Mouse (Mus musculus): Measurements from ENCODE around the gene Fstl4. TPM values are rescaled to one million over a fixed set of nuclear protein-coding genes. Genes with fewer than 3 reads are reported as not detected.

Fstl4 gene
- total and polyA plus RNA-seq, 2 experiments from 2014 or later, result 10.9 to 11.3 TPM

- Histone ChIP-seq H3K4me1 (ENCODE audit: insufficient read depth, low read length) (peaks cover 21% of the 10 kb centered on the region), H3K4me3 (ENCODE audit: low read length) (no peak overlapping the region), H3K9ac (replicated peaks; ENCODE audit: low read length) (no peak overlapping the region), H3K4me2 (ENCODE audit: low read depth, low read length) (no peak overlapping the region), H3K9me3 (ENCODE audit: low read length) (no peaks in the 10 kb centered on the region), H3K27ac (no peak overlapping the region), H3K36me3 (ENCODE audit: insufficient read depth, low read length) (no peaks in the 10 kb centered on the region), H3K27me3 (ENCODE audit: insufficient read depth, low read length) (no peaks in the 10 kb centered on the region)
- ATAC-seq, result no peak
- 69% methylated on average over 6 of the region's 6 CpGs for WGBS
- DNase-seq (ENCODE audit: low spot score), result no peak
- no peak for TF ChIP-seq CTCF (IDR thresholded peaks at IDR 0.05; ENCODE audit: low read depth)
Measured at GRCm38 (mm10) chr11:53056781-53057180, 292.3 kb downstream of the Fstl4 start.

- Histone ChIP-seq H3K4me3 (ENCODE audit: low read length) (no peak overlapping the region), H3K27me3 (ENCODE audit: insufficient read depth, low read length) (no peaks in the 10 kb centered on the region), H3K9me3 (ENCODE audit: low read length) (no peaks in the 10 kb centered on the region), H3K36me3 (ENCODE audit: insufficient read depth, low read length) (no peaks in the 10 kb centered on the region), H3K27ac (no peak overlapping the region), H3K9ac (replicated peaks; ENCODE audit: low read length) (no peak overlapping the region), H3K4me1 (ENCODE audit: insufficient read depth, low read length) (peaks cover 21% of the 10 kb centered on the region), H3K4me2 (ENCODE audit: low read depth, low read length) (no peak overlapping the region)
- WGBS, result 57% methylated on average over 17 of the region's 17 CpGs
- DNase-seq (ENCODE audit: low spot score) (peak; percentile 58), ATAC-seq (peak; percentile 70)
- no peak for TF ChIP-seq CTCF (IDR thresholded peaks at IDR 0.05; ENCODE audit: low read depth)
Measured at GRCm38 (mm10) chr11:53057821-53058553, 293.6 kb downstream of the Fstl4 start.

DNA sequence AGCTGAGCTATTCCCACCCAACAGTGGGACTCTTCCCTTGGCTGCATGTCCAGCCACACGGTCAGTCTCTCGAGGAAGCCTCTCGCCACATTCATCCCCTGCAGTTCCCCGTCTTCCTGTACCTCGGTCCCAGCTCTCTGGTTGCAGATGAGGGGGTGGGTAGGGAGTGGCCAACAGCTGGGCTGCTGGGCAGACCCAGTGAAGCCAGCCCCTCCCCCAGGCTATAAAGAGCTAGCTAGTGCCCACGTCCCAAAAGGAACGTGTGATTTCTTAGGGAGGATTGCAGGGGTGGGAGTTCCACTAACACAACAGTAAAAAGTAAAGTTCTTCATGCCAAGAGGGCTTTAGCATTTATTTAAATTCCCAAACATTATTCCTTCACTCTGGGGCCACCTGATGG is 294.1 kb downstream of the Fstl4 start:
- Histone ChIP-seq H3K27ac (no peak overlapping the region), H3K27me3 (ENCODE audit: insufficient read depth, low read length) (no peaks in the 10 kb centered on the region), H3K4me2 (ENCODE audit: low read depth, low read length) (no peak overlapping the region), H3K9ac (replicated peaks; ENCODE audit: low read length) (no peak overlapping the region), H3K36me3 (ENCODE audit: insufficient read depth, low read length) (no peaks in the 10 kb centered on the region), H3K4me3 (ENCODE audit: low read length) (no peak overlapping the region), H3K9me3 (ENCODE audit: low read length) (no peaks in the 10 kb centered on the region), H3K4me1 (ENCODE audit: insufficient read depth, low read length) (peaks cover 21% of the 10 kb centered on the region)
- DNase-seq (ENCODE audit: low spot score) (no peak), ATAC-seq (no peak)
- WGBS, result 45% methylated on average over 7 of the region's 7 CpGs
- no peak for TF ChIP-seq CTCF (IDR thresholded peaks at IDR 0.05; ENCODE audit: low read depth)

DNA sequence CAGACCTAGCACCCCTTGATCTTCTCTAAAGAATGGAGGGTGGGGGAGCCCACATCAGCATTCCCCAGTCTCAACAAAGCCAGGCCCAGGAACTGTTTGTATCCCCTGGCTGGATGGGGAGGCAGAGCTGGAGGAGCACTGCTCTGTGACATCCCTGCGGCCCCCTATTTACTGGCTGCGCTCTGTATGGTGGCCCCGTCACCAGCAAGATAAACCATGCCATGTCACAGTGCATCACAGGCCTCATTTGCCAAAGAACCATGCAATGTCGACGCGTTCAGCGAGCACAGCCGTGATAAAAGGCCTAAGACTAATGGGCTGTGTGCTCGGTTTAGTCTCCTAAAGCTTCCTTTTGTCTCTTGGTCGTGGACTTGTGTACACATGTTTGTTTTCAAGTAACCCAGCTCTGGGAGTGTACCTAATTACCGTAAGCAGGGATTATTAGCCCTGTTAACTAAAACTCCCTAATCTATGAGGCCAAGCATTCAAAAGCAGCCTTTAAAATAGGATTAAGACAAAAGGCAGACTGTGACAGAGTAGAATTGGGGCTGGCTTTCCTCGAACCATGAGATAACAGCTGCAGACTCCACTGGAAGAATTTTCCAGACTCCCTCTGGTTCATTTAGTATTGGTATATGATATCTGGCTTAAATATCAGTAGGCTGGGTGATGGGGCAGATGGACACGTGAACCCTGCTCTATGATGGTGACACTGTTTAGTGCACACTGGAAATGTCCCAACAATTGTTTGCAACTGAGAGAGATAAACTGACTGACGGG is 303.5 kb downstream of the Fstl4 start:
- DNase-seq (ENCODE audit: low spot score) (no peak), ATAC-seq (no peak)
- H3K27ac ChIP-seq, result no peak overlapping the region
- no peaks in the 10 kb centered on the region for H3K36me3 ChIP-seq (ENCODE audit: insufficient read depth, low read length)
- no peak overlapping the region for H3K4me2 ChIP-seq (ENCODE audit: low read depth, low read length)
- TF ChIP-seq CTCF (IDR thresholded peaks at IDR 0.05; ENCODE audit: low read depth), result no peak
- H3K9me3 ChIP-seq (ENCODE audit: low read length), result no peaks in the 10 kb centered on the region
- H3K9ac ChIP-seq (replicated peaks; ENCODE audit: low read length), result no peak overlapping the region
- H3K27me3 ChIP-seq (ENCODE audit: insufficient read depth, low read length), result no peaks in the 10 kb centered on the region
- H3K4me3 ChIP-seq (ENCODE audit: low read length), result no peak overlapping the region
- WGBS, result 28% methylated on average over 14 of the region's 14 CpGs
- no peaks in the 10 kb centered on the region for H3K4me1 ChIP-seq (ENCODE audit: insufficient read depth, low read length)

GRCm38 (mm10) chr11:53068479-53069065 is 304.1 kb downstream of the Fstl4 start:
- Histone ChIP-seq H3K9ac (replicated peaks; ENCODE audit: low read length) (no peak overlapping the region), H3K27ac (no peak overlapping the region), H3K9me3 (ENCODE audit: low read length) (no peaks in the 10 kb centered on the region), H3K4me3 (ENCODE audit: low read length) (no peak overlapping the region), H3K4me1 (ENCODE audit: insufficient read depth, low read length) (no peaks in the 10 kb centered on the region), H3K27me3 (ENCODE audit: insufficient read depth, low read length) (no peaks in the 10 kb centered on the region), H3K36me3 (ENCODE audit: insufficient read depth, low read length) (no peaks in the 10 kb centered on the region), H3K4me2 (ENCODE audit: low read depth, low read length) (no peak overlapping the region)
- ATAC-seq (no peak), DNase-seq (ENCODE audit: low spot score) (no peak)
- 53% methylated on average over 16 of the region's 16 CpGs for WGBS
- TF ChIP-seq CTCF (IDR thresholded peaks at IDR 0.05; ENCODE audit: low read depth), result no peak

GRCm38 (mm10) chr11:53069751-53070150 is 305.3 kb downstream of the Fstl4 start:
- H3K27me3 ChIP-seq (ENCODE audit: insufficient read depth, low read length), result no peaks in the 10 kb centered on the region
- H3K4me1 ChIP-seq (ENCODE audit: insufficient read depth, low read length), result no peaks in the 10 kb centered on the region
- no peaks in the 10 kb centered on the region for H3K9me3 ChIP-seq (ENCODE audit: low read length)
- no peak overlapping the region for H3K9ac ChIP-seq (replicated peaks; ENCODE audit: low read length)
- no peak for TF ChIP-seq CTCF (IDR thresholded peaks at IDR 0.05; ENCODE audit: low read depth)
- WGBS, result 63% methylated on average over 6 of the region's 6 CpGs
- no peak for ATAC-seq
- H3K27ac ChIP-seq, result no peak overlapping the region
- no peaks in the 10 kb centered on the region for H3K36me3 ChIP-seq (ENCODE audit: insufficient read depth, low read length)
- no peak overlapping the region for H3K4me2 ChIP-seq (ENCODE audit: low read depth, low read length)
- DNase-seq (ENCODE audit: low spot score), result no peak
- H3K4me3 ChIP-seq (ENCODE audit: low read length), result no peak overlapping the region
